Comparison of ENCODE assay signal across 24 mouse cellular contexts in genomic region chr3:131034774-131035173, GRCm38 (mm10).
A peak's percentile ranks its signal among the peaks of the same experiment; 100 is the strongest.
DNase-seq lines count a peak whose midpoint lies in the region; ATAC-seq and TF ChIP-seq lines count a peak whose summit lies in the region.
"Had no signal": no experiment of that assay in that cellular context is flagged by ENCODE, and none has a peak within 500 bp of the region (broad histone marks: within the 10 kb centered on the region; RNA-seq: fewer than 3 reads in every experiment).

No protein-coding gene starts in this region.

- no peaks in the 10 kb centered on the region for H3K4me1 ChIP-seq in heart, embryonic 12.5 days (replicated peaks)
- no peaks in the 10 kb centered on the region for H3K4me1 ChIP-seq in hindbrain, embryonic 16.5 days (ENCODE audit: control insufficient read depth, insufficient read depth, low read depth, low read length)
- no peaks in the 10 kb centered on the region for H3K4me1 ChIP-seq in hindbrain, postnatal 0 days (ENCODE audit: insufficient read depth, low read length)
- no peaks in the 10 kb centered on the region for H3K4me1 ChIP-seq in forebrain, embryonic 10.5 days
- H3K4me1 ChIP-seq: embryonic facial prominence, embryonic 13.5 days; embryonic facial prominence, embryonic 15.5 days; forebrain, embryonic 13.5 days; forebrain, embryonic 15.5 days had no signal

- no peak overlapping the region for H3K4me2 ChIP-seq in heart, embryonic 12.5 days
- H3K4me2 ChIP-seq in hindbrain, embryonic 16.5 days (ENCODE audit: low read length) = no peak overlapping the region
- no peak overlapping the region for H3K4me2 ChIP-seq in hindbrain, postnatal 0 days (ENCODE audit: low read depth, low read length)
- H3K4me2 ChIP-seq: embryonic facial prominence, embryonic 13.5 days; embryonic facial prominence, embryonic 15.5 days; forebrain, embryonic 13.5 days; forebrain, embryonic 15.5 days had no signal

- 57% methylated on average over 5 of the region's 5 CpGs for WGBS in heart, embryonic 12.5 days
- WGBS in hindbrain, embryonic 16.5 days = 50% methylated on average over 5 of the region's 5 CpGs
- 54% methylated on average over 5 of the region's 5 CpGs for WGBS in hindbrain, postnatal 0 days
- 83% methylated on average over 5 of the region's 5 CpGs for whole genome bisulfite sequencing in forebrain, embryonic 10.5 days

- H3K9ac ChIP-seq in heart, embryonic 12.5 days = no peak overlapping the region
- no peak overlapping the region for H3K9ac ChIP-seq in hindbrain, embryonic 16.5 days (ENCODE audit: low read depth, low read length)
- no peak overlapping the region for H3K9ac ChIP-seq in hindbrain, postnatal 0 days (replicated peaks; ENCODE audit: low read length)
- H3K9ac ChIP-seq: embryonic facial prominence, embryonic 13.5 days; embryonic facial prominence, embryonic 15.5 days; forebrain, embryonic 13.5 days; forebrain, embryonic 15.5 days; forebrain, postnatal 0 days had no signal

- H3K27ac ChIP-seq in heart, embryonic 12.5 days (ENCODE audit: poor library complexity, severe bottlenecking) = no peak overlapping the region
- no peak overlapping the region for H3K27ac ChIP-seq in hindbrain, embryonic 16.5 days (ENCODE audit: low read depth, low read length)
- H3K27ac ChIP-seq in hindbrain, postnatal 0 days = no peak overlapping the region
- H3K27ac ChIP-seq in forebrain, embryonic 10.5 days = no peak overlapping the region
- H3K27ac ChIP-seq: embryonic facial prominence, embryonic 13.5 days; embryonic facial prominence, embryonic 15.5 days; forebrain, embryonic 13.5 days; forebrain, embryonic 15.5 days had no signal

- no peak for TF ChIP-seq CTCF in hindbrain, postnatal 0 days (IDR thresholded peaks at IDR 0.05; ENCODE audit: low read depth)

- no peak for ATAC-seq in heart, embryonic 12.5 days (ENCODE audit: insufficient number of reproducible peaks, low FRiP score)
- peak; percentile 61; the same call in 1 of the 2 replicates for ATAC-seq in hindbrain, embryonic 16.5 days
- ATAC-seq in hindbrain, postnatal 0 days = no peak
- ATAC-seq: CD4-positive, CD25-positive, alpha-beta regulatory T cell, adult 4 months; forebrain, embryonic 13.5 days; forebrain, embryonic 15.5 days; forebrain, postnatal 0 days had no signal

- H3K9me3 ChIP-seq in heart, embryonic 12.5 days (replicated peaks) = no peaks in the 10 kb centered on the region
- H3K9me3 ChIP-seq in hindbrain, embryonic 16.5 days (ENCODE audit: control insufficient read depth, low read length) = no peaks in the 10 kb centered on the region
- H3K9me3 ChIP-seq in hindbrain, postnatal 0 days (ENCODE audit: low read length) = no peaks in the 10 kb centered on the region
- peaks cover 3% of the 10 kb centered on the region for H3K9me3 ChIP-seq in forebrain, embryonic 10.5 days
- H3K9me3 ChIP-seq: embryonic facial prominence, embryonic 13.5 days; embryonic facial prominence, embryonic 15.5 days; forebrain, embryonic 13.5 days; forebrain, embryonic 15.5 days had no signal

- no peak overlapping the region for H3K4me3 ChIP-seq in heart, embryonic 12.5 days
- H3K4me3 ChIP-seq in hindbrain, embryonic 16.5 days (ENCODE audit: low read length) = no peak overlapping the region
- no peak overlapping the region for H3K4me3 ChIP-seq in hindbrain, postnatal 0 days (ENCODE audit: low read length)
- no peak overlapping the region for H3K4me3 ChIP-seq in forebrain, embryonic 10.5 days
- H3K4me3 ChIP-seq: embryonic facial prominence, embryonic 13.5 days; embryonic facial prominence, embryonic 15.5 days; erythroblast, embryonic 14.5 days; forebrain, embryonic 13.5 days; forebrain, embryonic 15.5 days had no signal

- no peaks in the 10 kb centered on the region for H3K27me3 ChIP-seq in heart, embryonic 12.5 days (replicated peaks)
- H3K27me3 ChIP-seq in hindbrain, embryonic 16.5 days (replicated peaks; ENCODE audit: control insufficient read depth, insufficient read depth, low read length) = no peaks in the 10 kb centered on the region
- H3K27me3 ChIP-seq in hindbrain, postnatal 0 days (ENCODE audit: insufficient read depth, low read length) = no peaks in the 10 kb centered on the region
- H3K27me3 ChIP-seq in forebrain, embryonic 10.5 days (ENCODE audit: poor library complexity, severe bottlenecking) = no peaks in the 10 kb centered on the region
- H3K27me3 ChIP-seq: CH12.LX; embryonic facial prominence, embryonic 13.5 days; embryonic facial prominence, embryonic 15.5 days; forebrain, embryonic 13.5 days; forebrain, embryonic 15.5 days had no signal

- no peaks in the 10 kb centered on the region for H3K36me3 ChIP-seq in heart, embryonic 12.5 days
- no peaks in the 10 kb centered on the region for H3K36me3 ChIP-seq in hindbrain, embryonic 16.5 days (ENCODE audit: control insufficient read depth, insufficient read depth, low read length)
- H3K36me3 ChIP-seq in hindbrain, postnatal 0 days (ENCODE audit: insufficient read depth, low read length) = no peaks in the 10 kb centered on the region
- H3K36me3 ChIP-seq in forebrain, embryonic 10.5 days (replicated peaks) = no peaks in the 10 kb centered on the region
- H3K36me3 ChIP-seq: embryonic facial prominence, embryonic 13.5 days; embryonic facial prominence, embryonic 15.5 days; forebrain, embryonic 15.5 days had no signal

- DNase-seq in heart, adult 11 months = peak; percentile 29
- DNase-seq in hindbrain, postnatal 0 days (ENCODE audit: low spot score) = no peak
- DNase-seq in forebrain, embryonic 10.5 days (ENCODE audit: extremely low spot score, low spot score) = no peak
- DNase-seq: adrenal gland, adult 2 months; adrenal gland, postnatal 10 days; adrenal gland, postnatal 25 days; B cell, adult 2 months; cerebellum, adult 11 months; cerebellum, adult 18-20 months; cerebellum, adult 8-10 months; cerebellum, adult 9-11 months; cerebellum, postnatal 14 days; cerebellum, postnatal 36 days; embryo, embryonic 11 days; forebrain, postnatal 0 days had no signal
